Mouse (Mus musculus) midbrain, embryonic 14.5 days (tissue): ENCODE measurements around the gene Tor1aip1. TPM values are rescaled to one million over a fixed set of nuclear protein-coding genes. Genes with fewer than 3 reads are reported as not detected.

ENCODE experiments used
- ATAC-seq: fragments of 200-750 bp; cut with Nextera tagmentation; 2 replicates; pipeline ENCODE4 v1.8.0; 2017; ENCODE audit warnings: moderate number of reproducible peaks, moderate library complexity; ENCODE audit not compliant: low FRiP score, low TSS enrichment
- DNase-seq: peaks from one replicate; pipeline ENCODE4 v3.0.0-alpha.2; 2015
- H3K27ac ChIP-seq: fragments of 300-500 bp; sonication (generic); replicated peaks from 2 replicates; pipeline ENCODE4 v1.5.1; 2014; ENCODE audit warnings: mild to moderate bottlenecking, low read depth, low read length, moderate library complexity
- H3K27me3 ChIP-seq: fragments of 300-500 bp; sonication (generic); 2 replicates; pipeline ENCODE4 v1.6.1; 2014; ENCODE audit warnings: low read length, control low read depth, mixed read lengths; ENCODE audit not compliant: control insufficient read depth, insufficient read depth
- H3K36me3 ChIP-seq: fragments of 300-500 bp; sonication (generic); 2 replicates; pipeline ENCODE4 v1.6.1; 2014; ENCODE audit warnings: low read length, control low read depth; ENCODE audit not compliant: control insufficient read depth, insufficient read depth
- H3K4me1 ChIP-seq: fragments of 300-500 bp; sonication (generic); 2 replicates; pipeline ENCODE4 v1.6.1; 2014; ENCODE audit warnings: mild to moderate bottlenecking, antibody characterized with exemption, low read length, control low read depth; ENCODE audit not compliant: control insufficient read depth, insufficient read depth
- H3K4me2 ChIP-seq: fragments of 300-500 bp; sonication (generic); 2 replicates; pipeline ENCODE4 v1.6.1; 2014; ENCODE audit warnings: mild to moderate bottlenecking, low read length, moderate library complexity
- H3K4me3 ChIP-seq: fragments of 300-500 bp; sonication (generic); replicated peaks from 2 replicates; pipeline ENCODE4 v1.5.1; 2014; ENCODE audit warnings: low read depth, low read length
- H3K9ac ChIP-seq: fragments of 300-500 bp; sonication (generic); replicated peaks from 2 replicates; pipeline ENCODE4 v1.6.1; 2014; ENCODE audit warnings: mild to moderate bottlenecking, low read length, moderate library complexity
- H3K9me3 ChIP-seq: fragments of 300-500 bp; sonication (generic); 2 replicates; pipeline ENCODE4 v1.6.1; 2016; ENCODE audit warnings: low read length, control low read depth, mixed read lengths; ENCODE audit not compliant: control insufficient read depth
- WGBS: fragments of 180-500 bp; shearing (Covaris S2); extraction: QIAGEN DNeasy Blood & Tissue Kit; methylation state at CpG from one replicate; pipeline ENCODE4 v1.1.7; 2014; 5-methylcytosine and 5-hydroxymethylcytosine counted together
- polyA plus RNA-seq: library from polyadenylated mRNA; unstranded; fragments of >200 nt; fragmentation: Nextera tagmentation; extraction: Ambion mirVana; gene quantifications from 2 replicates; pipeline ENCODE4 v1.2.1, GENCODE M21; 2014

The Tor1aip1 gene
- polyA plus RNA-seq, 1 experiment from 2014 or later: 21.5 TPM

DNA sequence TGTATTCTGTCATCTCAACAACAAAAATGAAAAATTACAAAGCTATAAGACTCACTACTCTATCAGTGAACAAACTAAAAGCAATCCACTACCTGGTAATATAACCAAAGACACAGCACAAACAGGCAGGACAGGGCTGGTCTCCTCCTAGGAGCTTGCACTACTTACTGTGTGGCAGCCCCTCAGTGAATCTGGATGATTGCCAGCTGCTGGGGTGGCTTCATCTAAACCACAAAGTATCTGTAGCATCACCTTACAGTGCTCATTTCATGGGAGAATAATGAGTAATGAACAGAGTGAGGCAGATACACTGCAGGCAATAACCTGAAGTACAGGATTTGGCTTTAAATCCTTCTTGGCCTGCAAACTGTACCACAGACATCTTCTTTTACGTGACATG, 16.5 kb downstream of the Tor1aip1 start:
- no peak overlapping the region for H3K27ac ChIP-seq
- no peak overlapping the region for H3K4me2 ChIP-seq
- ATAC-seq (no peak), DNase-seq (no peak)
- no peaks in the 10 kb centered on the region for H3K9me3 ChIP-seq
- no peaks in the 10 kb centered on the region for H3K27me3 ChIP-seq
- H3K4me3 ChIP-seq: no peak overlapping the region
- H3K9ac ChIP-seq: no peak overlapping the region
- peaks cover 48% of the 10 kb centered on the region for H3K36me3 ChIP-seq
- WGBS: 100% methylated on average over 1 of the region's 1 CpGs
- H3K4me1 ChIP-seq: no peaks in the 10 kb centered on the region

DNA sequence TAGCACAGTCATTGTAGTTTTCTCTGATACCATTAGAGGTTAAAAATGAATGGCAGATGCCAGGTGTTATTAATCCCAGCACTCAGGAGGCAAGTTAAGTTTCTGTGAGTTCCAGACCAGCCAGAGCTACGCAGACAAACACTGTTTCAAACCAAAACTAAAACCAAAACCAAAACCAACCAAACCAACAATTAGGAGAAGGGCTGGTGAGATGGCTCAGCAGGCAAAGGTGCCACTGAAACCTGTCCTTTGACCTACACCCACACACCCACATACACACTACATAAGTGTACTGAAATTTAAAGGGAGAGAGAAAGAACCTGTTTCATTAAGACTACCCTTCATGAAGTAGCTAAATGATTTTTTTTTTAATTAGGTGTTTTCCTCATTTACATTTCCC, 27.3 kb downstream of the Tor1aip1 start:
- no peak overlapping the region for H3K4me2 ChIP-seq
- H3K27me3 ChIP-seq: no peaks in the 10 kb centered on the region
- no peak overlapping the region for H3K4me3 ChIP-seq
- H3K9me3 ChIP-seq: no peaks in the 10 kb centered on the region
- WGBS: 100% methylated on average over 1 of the region's 1 CpGs
- DNase-seq (no peak), ATAC-seq (no peak)
- H3K9ac ChIP-seq: no peak overlapping the region
- no peak overlapping the region for H3K27ac ChIP-seq
- no peaks in the 10 kb centered on the region for H3K4me1 ChIP-seq
- H3K36me3 ChIP-seq: peaks cover 50% of the 10 kb centered on the region

DNA sequence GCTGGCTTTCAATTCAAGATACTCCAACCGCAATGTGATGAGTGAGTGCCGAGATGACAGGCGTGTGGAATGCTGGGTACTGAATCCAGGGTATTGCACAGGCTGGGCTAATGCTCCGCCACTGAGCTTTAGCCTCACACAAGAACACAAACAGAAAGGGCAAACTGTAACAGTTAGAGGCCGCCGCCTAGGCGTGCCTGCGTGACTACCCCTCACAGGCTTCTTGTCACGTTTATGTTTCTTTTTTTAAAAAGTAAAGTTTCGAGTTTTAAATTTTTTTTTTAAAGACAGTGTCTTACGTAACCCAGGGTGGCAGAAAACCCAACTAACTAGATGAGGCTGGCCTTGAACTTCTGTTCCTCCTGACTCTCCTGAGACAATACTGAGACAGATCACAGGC, 30.4 kb downstream of the Tor1aip1 start:
- Histone ChIP-seq H3K27me3 (no peaks in the 10 kb centered on the region), H3K36me3 (peaks cover 32% of the 10 kb centered on the region), H3K4me3 (no peak overlapping the region), H3K4me1 (no peaks in the 10 kb centered on the region), H3K9ac (no peak overlapping the region), H3K27ac (no peak overlapping the region), H3K9me3 (no peaks in the 10 kb centered on the region), H3K4me2 (no peak overlapping the region)
- DNase-seq (no peak), ATAC-seq (no peak)
- WGBS: 92% methylated on average over 11 of the region's 11 CpGs

DNA sequence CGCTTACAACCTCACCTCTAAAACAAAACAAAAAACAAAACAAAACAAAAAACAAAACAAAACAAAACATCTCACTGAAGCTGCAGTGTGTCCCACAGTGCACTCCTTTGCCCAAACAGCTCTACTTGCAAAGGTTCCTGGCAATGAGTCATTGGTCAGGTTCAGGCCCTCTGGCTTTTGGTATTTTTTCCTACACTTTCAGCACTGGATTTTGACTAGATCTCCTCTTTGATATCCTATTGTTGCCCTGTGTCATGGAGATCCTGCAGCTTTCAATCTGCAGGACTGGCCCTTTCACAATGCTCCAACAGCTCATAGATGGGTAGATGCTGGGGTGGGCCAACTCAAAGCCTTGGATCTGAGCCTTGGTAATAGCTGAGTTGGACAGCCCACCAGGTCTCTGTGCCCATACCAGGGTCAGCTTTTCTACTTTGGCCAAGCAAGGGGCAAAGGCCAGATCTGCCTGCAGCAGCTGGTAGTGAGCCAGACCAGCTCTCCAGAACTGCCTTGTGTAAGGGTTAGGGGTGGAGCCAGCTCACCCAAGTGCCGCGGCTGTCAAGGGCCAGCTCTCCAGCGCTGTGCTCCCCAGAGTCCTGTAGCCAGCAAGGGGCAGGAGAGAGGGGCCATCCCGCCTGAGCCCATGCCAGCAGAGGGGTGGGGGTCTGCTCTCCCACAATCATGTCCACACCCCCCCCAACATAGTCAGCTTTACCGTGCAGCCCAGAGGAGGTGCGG, 32.9 kb downstream of the Tor1aip1 start:
- no peak for DNase-seq
- Histone ChIP-seq H3K27ac (no peak overlapping the region), H3K9me3 (no peaks in the 10 kb centered on the region), H3K9ac (no peak overlapping the region), H3K4me2 (no peak overlapping the region), H3K4me3 (no peak overlapping the region), H3K36me3 (peaks cover 26% of the 10 kb centered on the region), H3K4me1 (no peaks in the 10 kb centered on the region), H3K27me3 (no peaks in the 10 kb centered on the region)
- no peak for ATAC-seq
- 77% methylated on average over 7 of the region's 7 CpGs for WGBS

DNA sequence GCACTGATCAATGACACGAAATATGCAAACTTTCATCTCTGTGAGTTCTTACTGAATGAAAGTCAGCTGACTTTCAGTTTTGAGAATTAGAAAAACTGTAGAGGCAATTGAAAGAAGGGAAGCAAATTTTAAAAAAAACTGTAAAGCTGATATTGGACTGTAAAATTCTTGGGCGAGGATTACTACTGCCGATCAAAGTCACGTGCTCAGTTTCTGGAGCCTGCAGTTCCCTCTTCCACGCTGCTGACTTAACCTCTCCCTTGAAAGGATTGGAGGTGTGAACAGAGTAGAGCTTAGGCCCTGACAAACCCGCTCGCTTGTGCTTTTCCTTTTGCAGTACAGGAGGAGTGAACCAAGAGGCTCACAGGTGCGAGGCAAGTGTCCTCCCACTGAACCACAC, 33.9 kb downstream of the Tor1aip1 start:
- Histone ChIP-seq H3K36me3 (peaks cover 19% of the 10 kb centered on the region), H3K27ac (no peak overlapping the region), H3K4me2 (no peak overlapping the region), H3K4me1 (no peaks in the 10 kb centered on the region), H3K27me3 (no peaks in the 10 kb centered on the region), H3K4me3 (no peak overlapping the region), H3K9ac (no peak overlapping the region), H3K9me3 (no peaks in the 10 kb centered on the region)
- ATAC-seq (no peak), DNase-seq (no peak)
- WGBS: 91% methylated on average over 8 of the region's 8 CpGs

DNA sequence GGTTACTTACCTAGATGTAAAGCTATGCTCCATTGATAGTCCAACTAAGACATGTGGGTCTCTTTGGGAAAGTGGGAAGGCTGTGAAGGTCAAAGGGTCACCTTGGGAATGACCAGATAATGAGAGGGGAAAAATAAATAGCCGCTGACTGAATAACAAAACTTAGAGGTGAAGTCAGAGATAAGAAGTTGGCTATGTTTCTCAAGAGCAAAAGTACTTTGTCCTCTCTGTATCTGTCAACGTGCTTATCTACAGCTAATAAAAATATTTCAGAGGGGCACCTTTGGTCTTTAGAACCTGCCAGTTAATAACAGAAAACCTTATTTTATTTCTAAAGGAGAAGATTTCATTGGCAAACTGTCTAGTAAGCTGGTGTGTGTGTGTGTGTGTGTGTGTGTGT, 40.7 kb downstream of the Tor1aip1 start:
- Histone ChIP-seq H3K27ac (no peak overlapping the region), H3K36me3 (no peaks in the 10 kb centered on the region), H3K4me2 (no peak overlapping the region), H3K9ac (no peak overlapping the region), H3K4me3 (no peak overlapping the region), H3K27me3 (no peaks in the 10 kb centered on the region), H3K9me3 (no peaks in the 10 kb centered on the region), H3K4me1 (no peaks in the 10 kb centered on the region)
- WGBS: 90% methylated on average over 2 of the region's 2 CpGs
- DNase-seq (no peak), ATAC-seq (no peak)

DNA sequence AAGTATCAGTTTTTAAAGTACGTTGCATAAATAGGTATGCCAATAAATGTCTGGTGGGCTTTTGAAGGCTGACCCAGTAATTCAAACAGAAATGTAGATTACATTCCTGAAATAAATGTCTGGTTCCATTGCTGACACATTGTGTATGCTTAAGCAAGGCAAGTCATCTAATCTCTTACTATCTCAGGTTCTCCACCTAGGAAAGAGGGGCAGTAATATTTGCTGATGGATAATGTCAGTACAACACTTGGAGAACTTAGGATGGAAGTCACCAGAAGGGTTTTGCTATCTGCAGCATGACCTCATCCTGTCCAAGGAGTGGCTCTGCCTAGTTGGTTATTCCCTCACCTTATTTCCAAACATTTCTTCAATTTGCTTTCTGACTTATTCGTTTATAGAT, 41.8 kb downstream of the Tor1aip1 start:
- H3K4me3 ChIP-seq: no peak overlapping the region
- DNase-seq (no peak), ATAC-seq (no peak)
- no peaks in the 10 kb centered on the region for H3K27me3 ChIP-seq
- H3K36me3 ChIP-seq: no peaks in the 10 kb centered on the region
- H3K9me3 ChIP-seq: no peaks in the 10 kb centered on the region
- no peaks in the 10 kb centered on the region for H3K4me1 ChIP-seq
- no peak overlapping the region for H3K27ac ChIP-seq
- no peak overlapping the region for H3K9ac ChIP-seq
- WGBS: 91% methylated on average over 2 of the region's 2 CpGs
- no peak overlapping the region for H3K4me2 ChIP-seq

DNA sequence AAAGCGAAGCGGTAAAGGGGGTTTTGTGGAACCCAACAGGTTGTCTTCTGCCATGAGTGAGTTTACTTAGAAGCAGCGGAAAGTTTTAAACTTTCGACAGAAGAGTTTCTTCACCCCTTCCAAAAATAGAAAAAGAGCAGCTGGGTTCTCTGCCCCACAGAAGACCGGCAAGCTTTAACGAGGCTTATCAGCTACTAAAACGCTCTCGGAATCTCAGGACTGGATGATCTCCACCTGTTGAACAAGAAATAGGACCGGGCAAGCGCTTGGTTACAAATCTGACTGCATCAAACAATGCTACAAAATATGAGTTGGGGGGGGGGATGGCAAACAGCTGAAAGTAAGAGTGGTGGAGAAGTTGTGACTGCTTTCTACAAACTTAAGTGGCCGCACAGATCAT, 45.9 kb downstream of the Tor1aip1 start:
- Histone ChIP-seq H3K4me3 (no peak overlapping the region), H3K27ac (no peak overlapping the region), H3K27me3 (no peaks in the 10 kb centered on the region), H3K36me3 (no peaks in the 10 kb centered on the region), H3K4me1 (no peaks in the 10 kb centered on the region), H3K9me3 (no peaks in the 10 kb centered on the region), H3K4me2 (no peak overlapping the region), H3K9ac (no peak overlapping the region)
- 83% methylated on average over 11 of the region's 11 CpGs for WGBS
- DNase-seq (no peak), ATAC-seq (no peak)

DNA sequence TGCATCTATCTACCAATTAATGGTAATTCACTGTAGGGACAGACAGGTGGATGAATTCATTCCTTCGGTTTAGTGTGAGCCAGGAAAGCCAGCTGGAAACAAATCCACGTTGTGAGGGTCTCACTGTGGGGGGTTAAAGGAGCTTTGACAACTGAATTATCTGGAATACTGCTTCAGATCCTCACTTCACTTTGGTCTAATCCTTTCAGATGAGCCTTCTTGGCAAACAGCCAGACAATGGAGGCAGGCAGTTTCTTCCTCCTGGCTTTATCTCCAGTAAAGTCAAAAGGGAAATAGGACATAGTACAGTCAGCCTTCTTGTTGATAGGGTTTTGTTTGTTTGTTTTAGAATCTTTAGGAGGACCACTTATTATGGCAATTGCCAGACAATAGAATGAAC, 46.9 kb downstream of the Tor1aip1 start:
- Histone ChIP-seq H3K4me2 (no peak overlapping the region), H3K4me3 (no peak overlapping the region), H3K27ac (no peak overlapping the region), H3K36me3 (no peaks in the 10 kb centered on the region), H3K9me3 (no peaks in the 10 kb centered on the region), H3K27me3 (no peaks in the 10 kb centered on the region), H3K9ac (no peak overlapping the region), H3K4me1 (no peaks in the 10 kb centered on the region)
- ATAC-seq (no peak), DNase-seq (peak; percentile 78)
- 0% methylated on average over 2 of the region's 2 CpGs for WGBS
